Mouse (Mus musculus) olfactory bulb, adult 2 months (tissue): ENCODE measurements around the gene Cd24a. TPM values are rescaled to one million over a fixed set of nuclear protein-coding genes. Genes with fewer than 3 reads are reported as not detected.
A peak's percentile ranks its signal among the peaks of the same experiment; 100 is the strongest.

ENCODE experiments used
- H3K27ac ChIP-seq: fragments of 200-500 bp; 2 replicates; pipeline ENCODE4 v1.5.1; 2012; ENCODE audit warnings: low read depth, low read length; ENCODE audit not compliant: insufficient read depth
- H3K4me1 ChIP-seq: fragments of 200-500 bp; 2 replicates; pipeline ENCODE4 v1.6.1; 2012; ENCODE audit warnings: low read length; ENCODE audit not compliant: control insufficient read depth, insufficient read depth
- H3K4me3 ChIP-seq: fragments of 200-500 bp; 2 replicates; pipeline ENCODE4 v1.5.1; 2012; ENCODE audit warnings: mild to moderate bottlenecking, low read depth, low read length, moderate library complexity; ENCODE audit not compliant: insufficient read depth
- CTCF ChIP-seq: fragments of 200-500 bp; IDR thresholded peaks from 2 replicates; pipeline ENCODE4 v1.5.1; 2012; ENCODE audit warnings: low read depth, mild to moderate bottlenecking, low read length, moderate library complexity; ENCODE audit not compliant: insufficient read depth
- POLR2A ChIP-seq: fragments of 200-500 bp; IDR thresholded peaks from 2 replicates; pipeline ENCODE4 v1.6.1; 2012; ENCODE audit warnings: mild to moderate bottlenecking, low read depth, low read length, moderate library complexity; ENCODE audit not compliant: insufficient read depth
- WGBS: fragments of 180-500 bp; shearing (Covaris S2); methylation state at CpG from one replicate; pipeline ENCODE4 v1.1.7; 2018; 5-methylcytosine and 5-hydroxymethylcytosine counted together
- polyA plus RNA-seq: library from polyadenylated mRNA; stranded (reverse); fragments of >200 nt; gene quantifications from 2 replicates; pipeline ENCODE4 v1.2.4, GENCODE M21; 2012; ENCODE audit warnings: low replicate concordance; ENCODE audit not compliant: missing spikeins, insufficient read depth, insufficient read length

Cd24a gene
- polyA plus RNA-seq, 1 experiment = not detected

- WGBS = 49% methylated on average over 3 of the region's 3 CpGs
Measured at GRCm38 (mm10) chr10:43551388-43551787, 26.7 kb upstream of the Cd24a start.

DNA sequence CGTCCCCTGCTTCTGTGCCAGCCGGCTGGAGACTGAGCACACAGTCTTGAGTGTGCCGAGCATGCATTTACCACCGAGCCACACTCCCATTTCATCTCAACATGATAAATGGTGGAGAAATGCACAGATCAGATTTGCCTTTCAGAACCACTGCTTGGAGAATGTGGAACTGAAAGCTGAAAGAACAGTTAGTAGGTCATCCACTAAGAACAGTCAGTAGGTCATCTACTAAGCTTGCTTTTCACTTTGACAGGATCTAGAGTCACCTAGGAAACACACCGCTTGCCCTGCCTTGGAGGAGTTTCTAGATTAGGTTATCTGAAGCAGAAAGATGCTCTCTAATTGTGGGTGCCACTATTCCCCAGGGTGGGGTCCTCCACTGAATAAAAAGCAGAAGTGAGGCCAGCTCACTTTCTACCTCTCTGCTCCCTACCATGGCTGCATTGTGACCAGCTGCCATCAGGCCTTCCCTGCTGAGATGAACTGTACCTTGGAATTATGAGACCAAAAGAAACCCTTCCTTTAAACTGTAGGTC, 20.4 kb upstream of the Cd24a start:
- Histone ChIP-seq H3K4me3 (no peak overlapping the region), H3K4me1 (no peaks in the 10 kb centered on the region), H3K27ac (no peak overlapping the region)
- TF ChIP-seq POLR2A = no peak
- no peak for TF ChIP-seq CTCF
- 81% methylated on average over 5 of the region's 5 CpGs for WGBS

More at GRCm38 (mm10) chr10:43551388-43551787, 26.7 kb upstream of the Cd24a start:
- no peak overlapping the region for H3K4me3 ChIP-seq
- H3K4me1 ChIP-seq = no peaks in the 10 kb centered on the region
- no peak overlapping the region for H3K27ac ChIP-seq
- TF ChIP-seq POLR2A (no peak), CTCF (no peak)

DNA sequence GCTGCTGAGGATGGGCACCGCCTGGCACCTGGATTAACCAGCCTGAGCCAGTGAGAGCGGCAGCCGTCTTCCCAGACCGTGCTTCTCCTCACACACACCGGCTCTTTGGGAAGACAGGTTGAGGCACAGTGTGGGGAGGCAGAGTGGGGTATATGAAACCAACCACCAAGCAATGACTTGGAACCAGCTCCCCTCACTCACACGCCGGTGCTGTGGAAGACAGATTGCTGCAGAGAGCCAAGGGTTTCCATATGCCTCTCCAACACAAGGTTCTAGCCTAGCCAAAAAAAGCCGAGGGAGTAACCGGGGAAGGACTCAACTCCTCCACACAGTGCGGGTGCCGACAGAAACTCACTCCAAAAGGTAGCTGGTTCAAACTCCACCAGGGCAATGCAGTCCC, 18.8 kb upstream of the Cd24a start:
- WGBS = 82% methylated on average over 11 of the region's 11 CpGs
- TF ChIP-seq CTCF (no peak), POLR2A (no peak)
- Histone ChIP-seq H3K4me3 (no peak overlapping the region), H3K27ac (no peak overlapping the region), H3K4me1 (no peaks in the 10 kb centered on the region)

DNA sequence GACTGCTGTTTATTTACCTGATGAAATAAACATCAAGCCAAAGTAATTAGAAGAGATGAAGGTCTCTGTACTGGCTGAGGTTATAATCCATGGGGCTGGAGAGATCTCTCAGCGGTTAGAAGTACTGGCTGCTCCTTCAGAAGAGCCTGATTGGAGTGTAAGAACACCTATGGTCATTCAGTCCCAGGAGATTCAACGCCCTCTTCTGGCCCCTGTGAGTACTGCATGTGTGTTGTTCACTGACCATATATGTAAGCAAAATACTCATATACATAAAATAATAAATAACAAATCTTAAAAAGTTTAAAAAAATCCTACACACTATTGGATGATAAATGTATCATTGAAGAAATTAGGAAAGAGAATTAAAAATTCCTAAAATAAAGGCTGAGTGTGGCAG, 17.3 kb upstream of the Cd24a start:
- Histone ChIP-seq H3K27ac (no peak overlapping the region), H3K4me3 (no peak overlapping the region), H3K4me1 (no peaks in the 10 kb centered on the region)
- TF ChIP-seq CTCF = no peak
- 45% methylated on average over 2 of the region's 2 CpGs for WGBS

DNA sequence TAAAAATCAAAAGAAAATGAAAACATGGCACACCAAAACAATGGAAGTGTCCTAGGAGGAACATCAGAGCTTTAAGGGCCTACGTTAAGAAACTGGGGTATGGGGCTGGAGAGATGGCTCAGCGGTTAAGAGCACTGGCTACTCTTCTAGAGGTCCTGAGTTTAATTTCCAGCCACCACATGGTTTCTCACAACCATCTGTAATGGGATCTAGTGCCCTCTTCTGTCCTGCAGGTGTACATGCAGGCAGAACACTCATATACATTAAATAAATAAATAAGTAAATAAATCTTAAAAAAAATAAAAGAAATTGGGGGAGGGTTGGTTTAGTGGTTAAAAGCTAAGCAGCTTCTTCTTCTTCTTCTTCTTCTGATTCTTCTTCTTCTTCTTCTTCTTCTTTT, 16.8 kb upstream of the Cd24a start:
- Histone ChIP-seq H3K4me3 (no peak overlapping the region), H3K27ac (no peak overlapping the region), H3K4me1 (no peaks in the 10 kb centered on the region)
- TF ChIP-seq CTCF (no peak), POLR2A (no peak)
- WGBS = 84% methylated on average over 2 of the region's 2 CpGs

DNA sequence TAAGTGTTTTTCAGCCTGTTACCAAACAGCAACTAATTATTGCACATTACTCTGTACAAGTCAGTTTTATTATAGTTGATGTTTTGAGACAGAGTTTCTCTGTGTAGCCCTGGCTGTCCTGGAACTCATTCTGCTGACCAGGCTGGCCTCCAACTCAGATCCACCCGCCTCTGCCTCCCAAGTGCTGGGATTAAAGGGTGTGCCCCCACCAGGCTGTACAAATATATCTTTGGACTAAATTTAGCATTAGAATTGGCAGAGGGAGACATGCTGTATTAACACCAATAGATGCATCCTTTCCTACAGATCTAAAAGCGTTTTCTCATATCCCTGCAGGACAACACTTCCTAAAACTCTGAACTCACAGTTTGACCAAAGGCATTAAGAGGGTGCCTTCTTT, 3.7 kb upstream of the Cd24a start:
- Histone ChIP-seq H3K27ac (no peak overlapping the region), H3K4me3 (no peak overlapping the region), H3K4me1 (peaks cover 4% of the 10 kb centered on the region; the same call in 1 of the 2 replicates)
- WGBS = 80% methylated on average over 2 of the region's 2 CpGs
- no peak for TF ChIP-seq CTCF
- no peak for TF ChIP-seq POLR2A

DNA sequence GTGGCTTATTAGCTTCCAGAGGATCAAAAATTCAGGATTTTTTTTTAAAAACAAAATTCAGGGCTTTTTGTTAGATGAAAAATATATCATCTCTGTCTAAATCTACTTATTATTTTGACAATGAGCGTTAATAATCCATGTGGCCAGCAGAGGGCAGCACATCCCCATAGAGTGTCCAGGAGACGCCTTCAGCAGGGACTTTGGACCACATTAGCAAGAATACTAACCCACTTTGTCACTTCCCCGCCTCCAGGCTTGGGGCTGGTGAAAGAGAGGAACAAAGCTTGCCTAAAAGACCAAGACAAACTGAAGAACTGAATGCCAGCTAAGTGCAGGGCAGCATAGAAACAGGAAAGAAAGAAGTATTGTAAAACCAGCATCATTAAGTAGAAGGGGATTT, 3.1 kb upstream of the Cd24a start:
- TF ChIP-seq CTCF = peak; percentile 28; the same call in 1 of the 2 replicates
- no peak for TF ChIP-seq POLR2A
- H3K27ac ChIP-seq = no peak overlapping the region
- 1% methylated on average over 3 of the region's 3 CpGs for WGBS

DNA sequence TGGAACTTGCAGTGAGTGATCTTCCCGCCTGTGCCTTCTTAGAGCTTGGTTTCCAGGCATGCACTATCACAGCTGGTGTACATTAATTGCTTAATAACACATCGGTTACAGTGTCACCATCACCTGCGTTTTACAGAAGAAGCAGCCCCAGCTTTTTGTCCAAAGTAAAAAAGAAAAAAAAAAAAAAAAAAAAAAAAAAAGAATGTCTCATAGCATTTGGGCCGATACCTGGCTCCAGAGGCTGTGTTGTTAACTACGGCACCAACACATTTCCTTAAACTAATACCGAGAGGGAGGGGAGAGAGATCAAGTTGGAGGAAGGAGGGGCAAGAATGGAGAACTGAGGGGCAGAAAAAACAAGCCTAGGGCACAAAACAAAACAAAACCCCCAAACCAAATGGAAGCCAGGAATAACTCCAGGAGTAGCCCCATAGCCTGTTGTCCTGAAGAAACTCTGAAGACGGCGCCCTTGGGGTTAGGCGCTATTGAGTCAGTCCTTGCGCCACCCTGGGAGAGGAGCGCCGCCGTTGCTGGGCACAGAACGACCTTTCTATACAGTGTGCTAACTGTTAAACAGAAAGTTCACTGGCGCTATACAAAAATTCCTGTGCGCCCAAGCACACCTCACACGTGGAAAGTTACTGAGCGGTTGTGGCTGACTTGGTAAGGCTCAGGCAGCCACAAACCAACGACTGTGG, 636 bp upstream of the Cd24a start:
- TF ChIP-seq CTCF = no peak
- no peak for TF ChIP-seq POLR2A
- no peak overlapping the region for H3K27ac ChIP-seq
- H3K4me3 ChIP-seq = no peak overlapping the region
- peaks cover 15% of the 10 kb centered on the region for H3K4me1 ChIP-seq
- 47% methylated on average over 19 of the region's 19 CpGs for WGBS

More for the DNA sequence above, 3.1 kb upstream of the Cd24a start:
- H3K4me1 ChIP-seq = peaks cover 10% of the 10 kb centered on the region
- H3K4me3 ChIP-seq = no peak overlapping the region

DNA sequence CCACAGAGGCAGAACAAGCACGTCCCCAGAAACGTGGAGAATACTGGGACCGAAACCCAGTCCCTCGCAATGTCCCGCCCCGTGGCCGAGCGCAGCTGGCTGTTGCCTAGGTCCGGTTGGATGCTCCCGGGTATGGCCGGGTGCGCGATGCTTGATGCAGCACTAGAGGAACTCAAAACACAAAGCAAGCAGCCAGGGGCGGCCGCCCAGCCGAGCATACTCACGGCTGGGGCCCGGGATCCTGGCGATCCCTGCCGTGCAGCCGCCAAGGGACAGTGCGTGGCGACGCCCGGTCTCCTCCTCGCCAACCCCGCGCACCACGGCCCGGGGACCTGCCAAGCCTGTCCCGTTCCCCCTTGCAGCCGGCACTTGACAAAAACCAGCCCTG, 276 bp downstream of the Cd24a start:
- Histone ChIP-seq H3K27ac (no peak overlapping the region), H3K4me1 (peaks cover 15% of the 10 kb centered on the region), H3K4me3 (peak overlapping the region; percentile 54)
- WGBS = under 1% methylated on average over 32 of the region's 32 CpGs
- no peak for TF ChIP-seq POLR2A
- no peak for TF ChIP-seq CTCF

DNA sequence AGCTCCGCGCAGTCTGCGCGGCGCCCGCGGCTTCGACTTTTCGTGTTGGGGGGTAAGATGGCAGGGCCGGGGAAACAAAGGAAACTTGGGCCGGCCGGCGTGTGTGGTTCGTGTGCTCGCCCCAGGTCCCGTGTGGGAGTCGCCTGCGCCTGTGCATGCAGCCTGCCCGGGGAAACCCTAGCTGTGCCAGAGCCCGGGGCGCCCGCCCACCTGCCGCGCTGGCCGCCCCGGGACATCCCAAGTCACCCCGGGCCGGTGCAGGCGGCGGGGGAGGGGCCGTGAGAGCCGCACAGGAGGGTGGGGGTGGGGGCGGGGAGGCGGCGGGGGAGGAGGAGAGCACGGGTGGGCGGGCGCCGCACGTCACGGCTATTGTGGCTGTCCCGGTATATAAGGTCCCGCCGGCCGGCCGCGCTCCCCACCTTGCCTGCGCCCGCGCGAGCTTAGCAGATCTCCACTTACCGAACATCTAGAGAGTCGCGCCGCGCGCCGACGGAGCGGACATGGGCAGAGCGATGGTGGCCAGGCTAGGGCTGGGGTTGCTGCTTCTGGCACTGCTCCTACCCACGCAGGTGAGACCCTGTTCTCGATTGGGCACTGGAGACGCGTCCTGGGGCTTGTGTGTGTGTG, 783 bp downstream of the Cd24a start:
- H3K4me3 ChIP-seq = peak overlapping the region; percentile 54
- peak overlapping the region; percentile 9; the same call in 1 of the 2 replicates for H3K27ac ChIP-seq
- WGBS = under 1% methylated on average over 60 of the region's 65 CpGs
- TF ChIP-seq CTCF (no peak), POLR2A (0 out of 2 replicates have a peak, but pooled peaks have one; percentile 19)
- peaks cover 15% of the 10 kb centered on the region for H3K4me1 ChIP-seq
